Mouse (Mus musculus) macrophage (primary cell): Measurements from ENCODE around the gene L3mbtl3. TPM values are rescaled to one million over a fixed set of nuclear protein-coding genes. Genes with fewer than 3 reads are reported as not detected.

ENCODE experiments used
- H3K27ac ChIP-seq: fragments of 350-480 bp; formaldehyde crosslinking; 2 replicates; pipeline ENCODE4 v1.9.0; 2021
- H3K36me3 ChIP-seq: fragments of 350-480 bp; formaldehyde crosslinking; 2 replicates; pipeline ENCODE4 v1.9.0; 2021; ENCODE audit errors: inconsistent target
- H3K4me3 ChIP-seq: fragments of 350-480 bp; formaldehyde crosslinking; 2 replicates; pipeline ENCODE4 v1.9.0; 2021; ENCODE audit errors: inconsistent target
- H3K79me2 ChIP-seq: fragments of 350-480 bp; formaldehyde crosslinking; 2 replicates; pipeline ENCODE4 v1.9.0; 2021; ENCODE audit errors: inconsistent target
- WGBS: methylation state at CpG from one replicate; pipeline ENCODE4 v1.1.7; 2026; ENCODE audit warnings: inconsistent platforms; ENCODE audit not compliant: missing documents; 5-methylcytosine and 5-hydroxymethylcytosine counted together
- polyA plus RNA-seq: library from polyadenylated mRNA; stranded (reverse); fragments of 250-400 nt; gene quantifications from 3 replicates; pipeline ENCODE4 v1.2.4, GENCODE M21; 2018; ENCODE audit warnings: inconsistent platforms

The L3mbtl3 gene
- polyA plus RNA-seq, 1 experiment from 2014 or later: 10.8 TPM

DNA sequence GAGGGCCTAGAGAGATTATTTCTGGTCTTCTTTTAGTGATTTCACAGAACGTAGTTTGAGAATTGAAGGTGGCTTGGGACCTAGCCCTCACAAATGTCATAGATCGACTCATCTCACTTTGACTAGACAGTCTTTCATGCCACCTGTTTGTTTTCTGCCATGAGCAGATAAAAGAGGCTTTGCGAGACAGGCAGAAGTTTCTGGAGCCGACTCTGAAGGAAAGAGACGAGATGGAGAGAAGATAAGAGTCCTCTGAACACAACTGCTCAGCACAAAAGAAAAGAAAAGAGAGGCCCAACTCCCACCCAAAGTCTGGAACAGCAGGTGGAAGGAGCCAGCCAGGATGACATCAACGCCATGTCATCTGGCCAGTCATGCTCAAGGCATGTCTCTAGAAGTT is 17.0 kb downstream of the L3mbtl3 start:
- 84% methylated on average over 6 of the region's 6 CpGs for WGBS
- no peaks in the 10 kb centered on the region for H3K36me3 ChIP-seq
- no peaks in the 10 kb centered on the region for H3K79me2 ChIP-seq
- H3K4me3 ChIP-seq: no peak overlapping the region
- no peak overlapping the region for H3K27ac ChIP-seq

DNA sequence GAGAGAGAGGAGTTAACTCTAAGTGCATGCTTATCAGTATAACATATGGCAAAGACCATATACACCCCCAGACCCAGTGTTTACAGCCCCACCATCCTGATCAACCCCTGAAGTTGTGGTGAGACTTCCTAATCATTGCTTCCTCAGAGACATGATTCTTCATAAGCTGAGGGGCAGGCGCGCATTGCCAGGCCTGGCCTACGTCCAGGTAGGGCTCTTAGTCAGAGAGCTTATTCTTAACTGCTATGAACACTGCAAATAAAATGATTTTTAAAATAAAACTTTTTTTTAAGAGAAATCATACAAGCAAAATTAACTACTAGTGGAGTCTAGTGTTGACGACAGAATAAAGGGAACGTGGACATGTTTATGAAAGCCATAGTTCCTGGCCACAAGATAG is 17.5 kb downstream of the L3mbtl3 start:
- H3K4me3 ChIP-seq: no peak overlapping the region
- no peaks in the 10 kb centered on the region for H3K79me2 ChIP-seq
- H3K36me3 ChIP-seq: no peaks in the 10 kb centered on the region
- 78% methylated on average over 5 of the region's 5 CpGs for WGBS
- no peak overlapping the region for H3K27ac ChIP-seq

DNA sequence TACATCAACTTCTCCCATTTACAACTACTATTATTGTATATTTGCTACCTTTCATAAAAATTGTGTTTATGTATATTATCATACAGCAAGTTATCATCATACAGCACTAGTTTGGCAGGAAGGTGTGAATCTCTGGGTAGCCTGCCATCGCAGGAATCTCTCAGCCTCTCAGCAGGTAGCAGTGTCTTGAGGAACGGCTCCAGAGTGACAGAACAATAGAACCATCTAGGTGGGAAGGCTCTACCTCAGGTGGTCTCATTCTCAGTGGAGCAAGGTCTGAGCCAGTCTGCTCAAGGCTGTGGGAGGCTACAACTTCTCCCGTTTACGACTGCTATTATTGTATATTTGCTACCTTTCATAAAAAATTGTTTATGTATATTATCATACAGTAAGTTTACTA is 22.0 kb downstream of the L3mbtl3 start:
- Histone ChIP-seq H3K79me2 (no peaks in the 10 kb centered on the region), H3K36me3 (no peaks in the 10 kb centered on the region), H3K27ac (no peak overlapping the region), H3K4me3 (no peak overlapping the region)
- 94% methylated on average over 4 of the region's 4 CpGs for WGBS

DNA sequence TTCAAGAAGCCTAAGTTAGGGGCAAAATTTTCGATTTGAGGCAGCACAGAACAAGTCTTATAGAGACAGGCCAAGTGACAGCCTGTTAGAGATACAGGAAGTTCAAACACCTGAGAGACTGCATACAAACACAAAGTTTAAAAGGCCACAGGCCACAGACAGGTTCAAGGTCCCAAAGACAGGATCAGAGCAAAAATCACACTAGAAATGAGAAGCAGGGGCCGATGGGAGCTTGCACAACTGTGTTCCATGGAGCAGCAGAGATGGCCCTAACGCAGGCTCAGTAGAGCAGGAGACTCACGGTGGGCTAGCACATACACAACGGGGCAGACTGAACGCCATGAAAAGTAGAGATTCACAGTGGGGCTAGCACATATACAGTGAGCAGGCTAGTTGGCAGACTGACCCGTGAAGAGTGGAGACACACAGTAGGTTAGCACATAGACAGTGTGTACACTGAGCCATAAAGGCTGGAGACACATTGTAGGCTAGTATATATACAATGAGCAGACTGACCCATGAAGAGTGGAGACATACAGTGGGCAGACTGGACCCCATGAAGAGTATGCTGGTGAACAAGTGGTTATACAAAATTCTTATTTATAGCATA is 24.5 kb downstream of the L3mbtl3 start:
- 90% methylated on average over 7 of the region's 7 CpGs for WGBS
- Histone ChIP-seq H3K27ac (no peak overlapping the region), H3K4me3 (no peak overlapping the region), H3K79me2 (no peaks in the 10 kb centered on the region), H3K36me3 (no peaks in the 10 kb centered on the region)

DNA sequence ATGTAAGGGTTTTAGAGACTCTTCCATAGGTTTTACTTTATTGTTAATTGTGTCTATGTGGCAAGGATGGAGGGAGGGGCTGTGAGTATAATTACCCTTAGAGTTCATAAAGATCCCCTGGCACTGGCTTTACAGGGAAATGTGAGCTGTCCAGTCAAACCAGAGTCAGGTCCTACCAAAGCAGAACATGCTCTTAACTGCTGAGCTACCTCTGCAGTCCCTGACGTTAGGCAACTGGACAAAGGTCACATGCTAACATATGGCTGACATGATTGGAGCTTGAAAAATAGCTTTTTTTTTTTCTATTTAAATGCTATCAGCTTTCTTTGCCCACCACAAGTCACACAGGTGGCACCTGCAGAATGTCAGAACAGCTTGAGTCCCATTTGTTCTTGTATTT is 25.6 kb downstream of the L3mbtl3 start:
- Histone ChIP-seq H3K79me2 (no peaks in the 10 kb centered on the region), H3K36me3 (no peaks in the 10 kb centered on the region), H3K4me3 (no peak overlapping the region), H3K27ac (no peak overlapping the region)
- 67% methylated on average over 1 of the region's 1 CpGs for WGBS

DNA sequence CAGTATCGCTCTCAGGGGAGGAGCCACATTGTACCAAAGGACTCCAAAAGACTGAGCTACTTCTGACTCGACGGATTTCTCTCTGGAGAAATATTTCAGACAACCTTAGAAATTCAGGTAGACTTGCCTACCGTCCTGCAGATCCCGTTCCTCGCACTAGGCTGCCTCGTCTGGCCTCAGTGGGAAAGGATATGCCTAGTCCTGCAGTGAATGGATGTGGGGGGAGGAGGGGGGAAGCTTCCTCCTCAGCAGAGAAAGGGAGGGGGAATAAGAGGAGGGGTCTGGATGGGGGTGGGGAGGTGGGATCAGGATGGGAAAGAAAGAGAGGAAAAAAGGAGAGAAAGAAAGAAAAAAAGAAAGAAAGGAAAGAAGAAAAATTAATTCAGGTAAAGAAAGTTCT is 28.2 kb downstream of the L3mbtl3 start:
- 89% methylated on average over 6 of the region's 7 CpGs for WGBS
- Histone ChIP-seq H3K36me3 (no peaks in the 10 kb centered on the region), H3K27ac (no peak overlapping the region), H3K4me3 (no peak overlapping the region), H3K79me2 (no peaks in the 10 kb centered on the region)

DNA sequence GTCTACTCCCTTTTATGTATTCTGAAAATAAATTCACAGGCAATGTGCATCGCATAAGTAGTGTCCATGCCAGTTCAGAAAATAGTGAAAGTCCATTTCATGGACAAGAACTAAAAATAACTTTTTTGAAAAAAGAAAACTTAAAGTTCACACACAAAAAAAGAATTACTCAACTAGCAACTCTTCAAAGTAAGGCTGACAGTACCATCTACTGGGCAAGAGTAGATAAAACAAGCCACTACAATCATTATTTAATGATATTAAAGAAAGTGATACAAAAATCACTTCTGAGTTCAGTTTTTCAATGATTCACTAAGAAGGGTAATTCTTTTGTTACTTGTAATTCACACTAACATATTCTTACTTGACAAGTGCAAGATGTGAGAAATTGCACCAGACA is 29.9 kb downstream of the L3mbtl3 start:
- WGBS: 100% methylated on average over 1 of the region's 1 CpGs
- H3K36me3 ChIP-seq: 0 out of 2 replicates have a peak, but pooled peaks cover 7% of the 10 kb centered on the region

DNA sequence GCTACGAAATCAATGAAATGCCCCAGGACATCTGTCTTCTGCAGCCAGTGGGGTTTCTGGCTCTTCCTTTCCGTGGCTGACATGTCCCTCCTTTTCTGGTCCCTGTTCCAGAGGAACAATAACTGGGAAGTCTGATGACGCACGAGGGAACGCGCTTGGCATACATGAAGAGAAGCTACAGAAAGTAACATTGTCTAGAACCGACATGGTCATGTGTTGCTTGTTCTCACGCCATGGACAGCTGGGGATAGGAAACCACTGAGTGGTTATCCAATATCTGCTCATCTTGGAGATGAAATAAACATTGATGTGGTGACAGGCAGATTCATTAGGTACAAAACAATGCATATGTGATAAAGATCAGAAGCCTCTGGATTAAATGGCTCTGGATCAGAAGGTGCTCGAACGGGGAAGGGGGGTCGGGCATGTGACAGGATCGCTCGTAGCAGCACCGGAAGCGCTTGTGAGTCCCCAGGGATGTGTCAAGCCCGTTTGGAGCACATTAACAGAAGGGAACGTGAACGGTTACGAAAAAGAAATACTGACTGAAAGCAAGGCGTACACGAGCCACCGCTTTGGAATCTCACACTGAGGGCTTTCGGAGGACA is 37.8 kb downstream of the L3mbtl3 start:
- Histone ChIP-seq H3K36me3 (peaks cover 43% of the 10 kb centered on the region), H3K79me2 (no peaks in the 10 kb centered on the region), H3K4me3 (no peak overlapping the region), H3K27ac (no peak overlapping the region)
- WGBS: 97% methylated on average over 23 of the region's 23 CpGs

More for the DNA sequence above, 29.9 kb downstream of the L3mbtl3 start:
- H3K4me3 ChIP-seq: no peak overlapping the region
- H3K79me2 ChIP-seq: no peaks in the 10 kb centered on the region
- no peak overlapping the region for H3K27ac ChIP-seq

DNA sequence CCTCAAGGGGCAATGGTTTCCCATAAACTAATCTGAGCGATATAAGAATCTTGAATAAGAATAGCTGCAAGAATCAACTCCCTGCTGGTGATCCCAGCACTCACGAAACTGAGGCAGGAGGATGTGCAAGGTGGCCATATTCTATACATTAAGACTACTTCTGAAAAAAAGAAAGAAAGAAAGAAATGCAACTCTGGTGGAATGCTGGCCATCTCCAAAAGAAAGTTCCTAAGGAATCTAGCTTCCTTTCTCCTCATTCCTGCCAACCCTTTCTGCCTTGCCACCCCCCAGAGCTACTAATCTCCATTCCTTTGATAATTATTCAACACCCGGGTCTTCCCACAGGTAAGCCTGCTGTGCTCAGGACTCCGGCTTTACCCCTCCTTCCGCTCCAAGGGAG is 41.8 kb downstream of the L3mbtl3 start:
- WGBS: 97% methylated on average over 5 of the region's 5 CpGs
- no peak overlapping the region for H3K4me3 ChIP-seq
- no peak overlapping the region for H3K27ac ChIP-seq
- H3K79me2 ChIP-seq: no peaks in the 10 kb centered on the region
- H3K36me3 ChIP-seq: peaks cover 23% of the 10 kb centered on the region

DNA sequence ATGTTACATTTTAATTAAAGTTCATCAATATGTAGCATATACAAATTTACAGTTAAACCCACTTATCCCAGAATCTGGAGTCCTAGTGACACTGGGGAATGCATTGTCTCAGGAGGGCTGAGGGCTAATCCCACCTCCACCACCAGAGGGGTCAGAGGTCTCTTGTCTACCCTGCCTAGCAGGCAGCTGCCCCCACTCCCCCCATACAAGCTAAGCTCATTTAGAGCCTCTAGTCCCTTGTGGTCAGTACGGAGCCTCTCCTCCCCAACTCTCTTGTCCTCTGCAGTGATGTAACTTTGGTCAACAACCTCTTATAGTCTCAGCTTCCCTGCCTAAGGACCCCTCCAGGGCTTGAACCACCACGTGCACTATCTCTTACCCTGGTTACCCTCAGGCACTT is 43.0 kb downstream of the L3mbtl3 start:
- H3K79me2 ChIP-seq: no peaks in the 10 kb centered on the region
- 92% methylated on average over 2 of the region's 2 CpGs for WGBS
- H3K36me3 ChIP-seq: peaks cover 12% of the 10 kb centered on the region
- no peak overlapping the region for H3K27ac ChIP-seq
- H3K4me3 ChIP-seq: no peak overlapping the region

DNA sequence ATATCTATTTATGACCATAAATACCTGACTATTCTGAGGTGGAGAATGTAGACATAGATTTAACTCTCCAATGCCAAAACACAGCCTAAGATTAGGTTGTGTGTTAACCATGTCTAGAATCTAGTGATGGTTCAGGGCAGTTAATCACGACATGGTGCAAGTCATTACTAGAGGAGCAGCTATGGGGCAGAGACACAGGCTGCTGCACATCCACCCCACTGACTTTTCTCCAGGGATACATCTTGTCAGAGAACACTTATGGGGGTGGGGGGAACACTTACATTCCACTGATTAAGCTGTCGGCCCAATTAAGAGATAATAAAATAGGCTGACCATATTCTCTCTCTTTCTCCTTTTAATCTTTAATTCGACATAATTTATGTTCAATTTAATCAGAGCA is 46.9 kb downstream of the L3mbtl3 start:
- peaks cover 10% of the 10 kb centered on the region; the same call in 1 of the 2 replicates for H3K36me3 ChIP-seq
- H3K4me3 ChIP-seq: no peak overlapping the region
- no peak overlapping the region for H3K27ac ChIP-seq
- 92% methylated on average over 3 of the region's 3 CpGs for WGBS
- H3K79me2 ChIP-seq: no peaks in the 10 kb centered on the region

DNA sequence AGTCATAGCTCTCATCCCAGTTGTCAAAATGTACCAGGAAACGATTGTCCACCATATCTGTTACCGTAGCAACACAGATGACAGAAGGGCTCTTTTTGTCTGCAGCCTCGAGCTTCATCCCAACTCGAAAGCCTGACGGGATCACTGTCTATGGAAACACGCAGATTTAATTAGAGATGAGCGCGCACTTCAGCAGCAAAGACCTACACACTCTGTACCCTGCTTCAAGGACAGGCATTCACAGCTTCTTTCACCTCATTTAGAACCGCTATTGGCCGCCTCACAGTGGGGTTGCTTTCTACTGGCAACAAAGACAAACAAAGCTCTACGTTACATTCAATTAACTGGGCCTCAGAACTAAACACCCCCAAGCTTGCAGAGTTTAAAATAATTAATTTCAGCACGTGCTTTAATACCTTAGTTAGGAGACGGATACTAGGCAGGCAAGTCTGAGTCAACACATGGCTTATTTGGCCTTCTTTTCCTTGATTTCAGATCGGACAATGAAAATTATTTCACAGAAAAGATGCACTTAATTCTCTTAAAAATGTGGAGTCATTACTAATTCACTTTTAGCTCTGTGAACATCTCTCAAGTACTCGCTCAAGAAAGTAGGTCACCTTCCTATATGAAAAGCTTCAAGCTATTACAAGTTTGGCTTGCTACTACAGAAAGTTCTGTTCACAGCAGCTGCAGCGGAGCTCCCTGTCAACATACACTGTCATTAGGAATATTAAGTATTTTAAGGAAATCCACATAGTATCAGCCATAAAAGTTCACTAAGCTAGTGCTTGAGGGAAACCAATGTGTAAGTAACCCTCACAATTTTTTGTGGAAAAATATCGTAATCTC is 47.9 kb downstream of the L3mbtl3 start:
- Histone ChIP-seq H3K79me2 (no peaks in the 10 kb centered on the region), H3K4me3 (no peak overlapping the region), H3K36me3 (peaks cover 10% of the 10 kb centered on the region; the same call in 1 of the 2 replicates), H3K27ac (no peak overlapping the region)
- 93% methylated on average over 17 of the region's 17 CpGs for WGBS

DNA sequence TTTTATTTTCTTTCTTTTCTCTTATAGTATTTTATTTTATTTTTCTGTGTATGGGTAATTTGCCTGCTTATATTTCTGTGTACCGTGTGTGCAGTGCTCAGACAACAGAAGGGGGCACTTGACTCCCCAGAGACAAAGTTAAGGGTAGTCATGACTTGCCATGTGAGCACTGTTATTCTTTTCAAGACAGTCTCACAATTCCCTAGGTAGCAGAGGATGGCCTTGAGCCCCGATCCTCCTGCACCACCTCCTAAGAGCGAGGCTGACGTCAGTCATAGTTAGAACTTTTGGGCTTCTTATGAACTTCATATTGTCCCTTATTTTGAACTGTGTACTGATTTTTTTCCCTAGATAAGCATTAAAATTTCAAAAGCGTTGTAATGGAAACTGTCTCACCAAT is 48.5 kb downstream of the L3mbtl3 start:
- H3K36me3 ChIP-seq: peaks cover 10% of the 10 kb centered on the region; the same call in 1 of the 2 replicates
- H3K4me3 ChIP-seq: no peak overlapping the region
- H3K79me2 ChIP-seq: no peaks in the 10 kb centered on the region
- 94% methylated on average over 5 of the region's 5 CpGs for WGBS
- H3K27ac ChIP-seq: no peak overlapping the region

DNA sequence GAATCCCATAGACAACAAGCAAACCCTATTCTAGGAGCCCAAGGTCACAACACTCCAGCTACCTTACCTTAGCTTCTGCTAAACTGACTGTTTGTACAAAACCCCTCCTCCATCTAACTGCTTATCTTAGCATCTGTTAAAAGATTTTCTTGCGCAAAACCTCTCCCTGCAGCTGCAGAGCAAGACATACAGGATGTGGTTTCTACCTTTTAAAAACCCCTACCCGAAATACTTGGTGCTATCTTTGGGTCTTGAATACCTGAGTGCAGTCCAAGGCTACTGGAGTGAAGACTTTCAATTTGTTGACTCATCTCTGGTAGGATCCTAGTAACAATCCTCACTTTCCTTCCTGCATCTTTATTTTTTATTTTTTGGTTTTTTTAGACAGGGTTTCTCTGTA is 50.5 kb downstream of the L3mbtl3 start:
- Histone ChIP-seq H3K4me3 (no peak overlapping the region), H3K36me3 (peaks cover 10% of the 10 kb centered on the region; the same call in 1 of the 2 replicates), H3K27ac (no peak overlapping the region), H3K79me2 (no peaks in the 10 kb centered on the region)
- 24% methylated on average over 2 of the region's 2 CpGs for WGBS
